Mouse (Mus musculus) megakaryocyte, embryonic 14.5 days (primary cell): ENCODE results near the gene Tmem210.

Experiments
- FLI1 ChIP-seq: IDR thresholded peaks from 2 replicates; pipeline ENCODE4 v1.6.1; 2012; ENCODE audit warnings: low read length, inconsistent platforms, mixed read lengths
- GATA1 ChIP-seq: IDR thresholded peaks from 3 replicates; pipeline ENCODE4 v1.6.1; 2012; ENCODE audit warnings: mixed read lengths, low read length, inconsistent platforms, borderline replicate concordance

- no peak for TF ChIP-seq GATA1
- TF ChIP-seq FLI1: no peak
Observed at GRCm38 (mm10) chr2:25328440-25328839, 40.5 kb downstream of the Tmem210 start.
